Mouse (Mus musculus): ENCODE measurements at regions not wholly inside any gene's neighbourhood (a gene's known extent, or its start where the extent isn't known, plus 50 kb on each side); places are given as distances from the start of the nearest gene placed in this dataset.
A peak's percentile ranks its signal among the peaks of the same experiment; 100 is the strongest.

DNA sequence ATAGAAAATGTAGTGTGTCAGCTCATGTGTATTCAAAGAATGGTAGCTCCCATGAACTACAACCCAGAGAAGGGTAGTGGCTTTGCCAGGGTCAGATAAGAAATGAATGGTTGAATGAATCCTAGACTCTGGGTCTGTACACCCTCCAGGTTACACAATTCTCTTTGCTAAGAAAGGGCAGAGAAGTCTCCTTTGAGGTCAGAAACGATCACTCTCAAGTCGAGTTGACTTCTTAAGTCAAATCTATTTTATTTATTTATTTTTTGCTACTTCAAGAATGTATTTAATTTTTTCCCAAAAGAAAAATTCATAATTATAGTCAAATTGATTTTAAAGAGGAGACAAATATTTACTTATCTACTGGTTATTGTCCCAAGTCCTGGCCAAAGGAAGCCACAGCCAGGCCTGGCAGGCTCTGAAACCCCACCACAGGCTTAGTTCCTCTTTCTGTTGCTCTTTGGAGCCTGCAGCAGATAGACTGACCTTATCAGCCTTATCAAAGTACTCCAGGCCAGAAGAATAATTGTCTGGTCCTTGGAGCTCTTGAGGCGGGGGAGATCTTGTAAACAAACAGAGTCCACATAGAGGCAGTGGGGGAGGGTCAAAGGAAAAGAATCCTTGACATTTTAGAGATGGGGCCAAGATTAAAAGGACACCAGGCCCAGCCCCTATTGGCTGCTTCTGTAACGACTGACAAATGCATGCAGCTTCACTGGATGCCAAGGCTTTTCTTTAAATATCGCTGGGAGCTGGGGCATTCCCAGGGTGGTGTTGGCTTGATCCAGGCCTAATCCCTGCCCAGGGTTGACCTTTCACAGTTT, 104.6 kb upstream of the Jun start:
- H3K4me3 ChIP-seq (ENCODE audit: low read depth, low read length), result no peak overlapping the region
- no peak overlapping the region for H3K4me2 ChIP-seq (ENCODE audit: low read depth, low read length)
- no peaks in the 10 kb centered on the region for H3K36me3 ChIP-seq (ENCODE audit: control insufficient read depth, insufficient read depth, low read length)
- no peak for ATAC-seq (ENCODE audit: low read depth)
- peaks cover 23% of the 10 kb centered on the region for H3K4me1 ChIP-seq (ENCODE audit: control insufficient read depth, insufficient read depth, low read length)
- no peak overlapping the region for H3K27ac ChIP-seq (replicated peaks; ENCODE audit: low read depth, low read length)
- H3K27me3 ChIP-seq (replicated peaks; ENCODE audit: control insufficient read depth, insufficient read depth, low read length), result no peaks in the 10 kb centered on the region
- WGBS, result 45% methylated on average over 5 of the region's 5 CpGs
- no peak for DNase-seq (ENCODE audit: low spot score)
- no peak overlapping the region for H3K9ac ChIP-seq (ENCODE audit: low read depth, low read length)
- H3K9me3 ChIP-seq (ENCODE audit: control insufficient read depth, low read length), result no peaks in the 10 kb centered on the region

DNA sequence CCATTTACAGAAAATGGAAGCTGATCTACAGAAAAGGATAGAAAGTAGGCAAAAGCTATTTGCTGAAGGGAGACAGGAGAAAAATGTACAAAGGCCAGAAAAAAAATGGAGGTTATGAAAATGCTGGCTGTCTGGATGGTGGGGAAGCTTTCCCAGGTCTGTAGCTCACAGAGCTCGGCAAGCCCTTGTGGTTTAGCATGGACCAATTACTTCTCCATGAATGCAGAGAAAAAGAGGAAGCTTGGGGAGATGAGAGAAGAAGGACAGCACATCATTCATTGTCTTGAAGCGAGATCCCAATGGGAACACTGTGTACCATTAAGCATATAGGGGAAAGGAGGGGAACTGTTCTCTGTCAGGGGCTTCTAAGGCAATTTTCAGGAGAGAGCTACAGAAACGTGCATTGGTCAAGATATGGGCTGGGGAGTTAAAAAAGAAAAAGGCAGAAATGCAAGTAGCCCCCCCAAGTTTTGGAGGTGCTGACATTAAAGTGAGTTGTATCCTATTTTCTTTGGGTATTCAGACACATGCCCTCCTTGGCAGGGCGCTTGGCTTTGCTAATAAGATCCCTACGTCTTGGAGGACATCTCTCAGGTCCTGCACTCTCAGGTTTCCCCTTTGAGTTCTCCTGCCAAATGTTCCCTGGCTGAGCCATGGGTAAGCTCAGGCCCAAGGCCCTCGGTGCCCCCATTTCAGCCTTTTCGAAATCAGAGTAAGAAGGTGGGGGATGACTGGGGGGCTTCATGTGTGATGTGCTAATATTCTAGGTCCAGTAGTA, 105.8 kb upstream of the Jun start:
- Histone ChIP-seq H3K27me3 (replicated peaks; ENCODE audit: control insufficient read depth, insufficient read depth, low read length) (no peaks in the 10 kb centered on the region), H3K4me3 (ENCODE audit: low read depth, low read length) (no peak overlapping the region), H3K27ac (replicated peaks; ENCODE audit: low read depth, low read length) (no peak overlapping the region), H3K4me1 (ENCODE audit: control insufficient read depth, insufficient read depth, low read length) (peaks cover 23% of the 10 kb centered on the region), H3K4me2 (ENCODE audit: low read depth, low read length) (no peak overlapping the region), H3K9ac (ENCODE audit: low read depth, low read length) (no peak overlapping the region), H3K36me3 (ENCODE audit: control insufficient read depth, insufficient read depth, low read length) (no peaks in the 10 kb centered on the region), H3K9me3 (ENCODE audit: control insufficient read depth, low read length) (no peaks in the 10 kb centered on the region)
- DNase-seq (ENCODE audit: low spot score) (no peak), ATAC-seq (ENCODE audit: low read depth) (no peak)
- 66% methylated on average over 7 of the region's 7 CpGs for WGBS

DNA sequence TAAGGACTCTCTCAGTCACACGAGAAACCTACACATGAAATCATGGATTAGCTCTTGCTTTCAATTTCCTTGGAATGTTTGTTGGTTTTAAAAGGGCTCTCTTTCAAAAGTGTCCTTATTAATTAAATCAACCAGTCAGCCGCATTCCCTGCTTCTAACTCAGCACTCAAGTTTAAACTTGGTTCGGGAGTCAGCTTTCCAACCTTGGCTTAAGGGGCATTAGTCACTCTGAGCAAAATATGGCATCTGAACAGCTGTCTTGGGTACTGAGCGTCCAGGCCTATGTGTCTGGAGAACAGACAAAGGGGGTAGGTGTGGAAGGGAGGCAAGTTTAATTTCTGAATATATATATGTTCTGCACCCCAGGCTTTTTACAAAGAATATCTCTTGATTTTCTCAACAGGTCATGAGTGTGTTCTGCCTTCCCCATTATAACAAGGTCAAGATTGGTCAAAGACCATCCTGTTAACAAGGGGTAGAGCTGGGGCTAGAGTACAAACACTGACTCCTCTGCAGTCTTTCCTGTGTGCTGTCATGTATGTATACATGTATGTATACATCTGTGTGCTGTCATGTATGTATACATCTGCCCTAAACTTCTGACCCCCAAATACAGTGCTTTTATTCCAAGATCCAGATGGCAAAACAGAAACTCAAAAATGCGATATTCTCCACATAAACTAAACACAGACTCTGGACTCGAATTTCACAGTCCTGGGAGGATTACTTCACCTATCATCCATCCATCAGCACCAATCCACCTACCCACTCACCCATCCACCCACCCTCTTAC, 106.8 kb upstream of the Jun start:
- Histone ChIP-seq H3K27me3 (replicated peaks; ENCODE audit: control insufficient read depth, insufficient read depth, low read length) (no peaks in the 10 kb centered on the region), H3K4me2 (ENCODE audit: low read depth, low read length) (no peak overlapping the region), H3K27ac (replicated peaks; ENCODE audit: low read depth, low read length) (no peak overlapping the region), H3K36me3 (ENCODE audit: control insufficient read depth, insufficient read depth, low read length) (no peaks in the 10 kb centered on the region), H3K4me1 (ENCODE audit: control insufficient read depth, insufficient read depth, low read length) (peaks cover 16% of the 10 kb centered on the region), H3K9me3 (ENCODE audit: control insufficient read depth, low read length) (no peaks in the 10 kb centered on the region), H3K9ac (ENCODE audit: low read depth, low read length) (no peak overlapping the region), H3K4me3 (ENCODE audit: low read depth, low read length) (no peak overlapping the region)
- ATAC-seq (ENCODE audit: low read depth), result no peak
- DNase-seq (ENCODE audit: low spot score), result peak; percentile 71
- WGBS, result 38% methylated on average over 6 of the region's 6 CpGs

DNA sequence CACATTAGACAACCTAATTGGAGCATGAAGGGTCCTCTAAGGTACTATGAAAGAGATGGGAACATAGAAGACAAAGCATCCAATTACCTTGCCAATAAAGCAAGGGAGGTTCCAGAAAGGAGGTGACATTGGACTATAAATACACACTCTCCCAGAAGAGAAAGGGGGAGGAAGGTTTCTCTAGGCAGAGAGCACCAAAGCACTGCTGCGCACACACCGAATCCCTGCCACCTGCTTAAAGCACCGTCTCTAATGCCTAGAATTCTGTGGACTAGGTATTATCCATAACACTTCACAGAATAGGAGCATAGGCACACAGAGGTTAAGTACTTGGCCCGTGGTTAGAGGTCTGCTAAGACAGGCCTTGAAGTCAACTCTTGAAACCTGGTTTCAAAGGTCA, 107.8 kb upstream of the Jun start:
- Histone ChIP-seq H3K36me3 (ENCODE audit: control insufficient read depth, insufficient read depth, low read length) (no peaks in the 10 kb centered on the region), H3K9me3 (ENCODE audit: control insufficient read depth, low read length) (no peaks in the 10 kb centered on the region), H3K27ac (replicated peaks; ENCODE audit: low read depth, low read length) (no peak overlapping the region), H3K27me3 (replicated peaks; ENCODE audit: control insufficient read depth, insufficient read depth, low read length) (no peaks in the 10 kb centered on the region), H3K4me1 (ENCODE audit: control insufficient read depth, insufficient read depth, low read length) (peaks cover 9% of the 10 kb centered on the region; the same call in 1 of the 2 replicates), H3K9ac (ENCODE audit: low read depth, low read length) (no peak overlapping the region), H3K4me2 (ENCODE audit: low read depth, low read length) (no peak overlapping the region), H3K4me3 (ENCODE audit: low read depth, low read length) (no peak overlapping the region)
- WGBS, result 78% methylated on average over 4 of the region's 4 CpGs
- no peak for DNase-seq (ENCODE audit: low spot score)
- ATAC-seq (ENCODE audit: low read depth), result no peak

DNA sequence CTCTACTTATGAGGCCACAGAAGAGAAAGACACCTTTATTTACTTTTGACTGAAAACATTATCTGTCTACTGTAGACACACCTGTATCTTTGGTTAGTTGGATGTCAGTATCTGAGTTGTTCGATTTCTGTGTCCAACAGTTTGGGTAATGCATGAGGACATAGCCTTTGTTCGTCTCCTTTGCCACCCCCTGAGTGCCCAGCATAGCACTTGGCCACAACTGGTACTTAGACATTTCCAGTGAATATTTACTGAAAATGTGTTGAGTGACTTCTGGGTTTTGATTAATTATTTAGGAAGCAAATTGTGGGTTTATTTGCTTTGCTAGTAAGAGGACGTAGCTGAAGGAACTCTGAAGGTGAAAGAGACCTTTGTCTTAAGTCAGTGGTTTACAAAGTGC, 108.4 kb upstream of the Jun start:
- Histone ChIP-seq H3K27ac (replicated peaks; ENCODE audit: low read depth, low read length) (peak overlapping the region; percentile 92), H3K9me3 (ENCODE audit: control insufficient read depth, low read length) (no peaks in the 10 kb centered on the region), H3K36me3 (ENCODE audit: control insufficient read depth, insufficient read depth, low read length) (no peaks in the 10 kb centered on the region), H3K4me1 (ENCODE audit: control insufficient read depth, insufficient read depth, low read length) (peaks cover 9% of the 10 kb centered on the region; the same call in 1 of the 2 replicates), H3K4me2 (ENCODE audit: low read depth, low read length) (peak overlapping the region; percentile 73), H3K4me3 (ENCODE audit: low read depth, low read length) (peak overlapping the region; percentile 52), H3K27me3 (replicated peaks; ENCODE audit: control insufficient read depth, insufficient read depth, low read length) (no peaks in the 10 kb centered on the region), H3K9ac (ENCODE audit: low read depth, low read length) (peak overlapping the region; percentile 81; the same call in 1 of the 2 replicates)
- DNase-seq (ENCODE audit: low spot score), result no peak
- ATAC-seq (ENCODE audit: low read depth), result no peak
- WGBS, result 79% methylated on average over 3 of the region's 3 CpGs

DNA sequence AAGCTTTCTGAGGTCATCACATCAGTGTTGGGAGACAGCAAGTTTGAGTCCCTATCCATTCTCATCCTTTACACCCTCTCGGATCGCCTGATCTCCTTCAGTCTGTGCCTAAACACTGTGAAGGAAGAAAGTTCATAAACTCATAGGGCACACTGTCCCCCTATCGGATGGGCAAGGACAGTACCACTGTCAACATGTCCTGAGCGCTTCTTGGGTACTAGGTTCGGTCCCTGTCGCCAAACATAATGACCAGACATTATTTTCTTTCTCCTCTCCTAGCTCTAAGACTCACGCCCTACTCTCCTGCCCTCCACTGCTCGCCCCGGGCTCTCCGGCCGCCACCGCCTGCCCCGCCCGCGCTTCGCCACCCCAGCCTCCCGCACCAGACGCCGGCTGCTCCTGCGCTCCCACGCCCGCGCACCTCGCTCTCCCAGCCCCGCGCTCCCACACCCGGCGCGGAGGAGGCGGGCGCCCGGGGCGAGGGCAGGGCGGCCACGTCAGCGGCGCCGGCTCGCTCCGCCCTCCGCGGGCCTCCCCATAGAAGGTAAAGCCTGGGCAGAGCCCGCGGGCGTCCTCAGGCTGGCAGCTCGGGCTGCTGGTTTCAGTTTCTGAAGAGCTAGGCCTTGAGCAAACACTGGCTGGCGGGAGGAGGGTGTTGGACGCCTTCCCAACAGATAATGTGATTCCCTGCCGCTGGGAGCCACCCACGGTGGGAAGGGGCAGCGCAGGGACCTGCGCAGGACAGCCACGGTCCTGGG, 109.1 kb upstream of the Jun start:
- H3K4me3 ChIP-seq (ENCODE audit: low read depth, low read length), result peak overlapping the region; percentile 52
- DNase-seq (ENCODE audit: low spot score), result peak; percentile 96
- no peaks in the 10 kb centered on the region for H3K9me3 ChIP-seq (ENCODE audit: control insufficient read depth, low read length)
- peak overlapping the region; percentile 73 for H3K4me2 ChIP-seq (ENCODE audit: low read depth, low read length)
- H3K27me3 ChIP-seq (replicated peaks; ENCODE audit: control insufficient read depth, insufficient read depth, low read length), result no peaks in the 10 kb centered on the region
- peak overlapping the region; percentile 92 for H3K27ac ChIP-seq (replicated peaks; ENCODE audit: low read depth, low read length)
- ATAC-seq (ENCODE audit: low read depth), result peak; percentile 95
- H3K4me1 ChIP-seq (ENCODE audit: control insufficient read depth, insufficient read depth, low read length), result peaks cover 9% of the 10 kb centered on the region; the same call in 1 of the 2 replicates
- H3K36me3 ChIP-seq (ENCODE audit: control insufficient read depth, insufficient read depth, low read length), result no peaks in the 10 kb centered on the region
- 2% methylated on average over 32 of the region's 53 CpGs for WGBS
- peak overlapping the region; percentile 81 for H3K9ac ChIP-seq (ENCODE audit: low read depth, low read length)

DNA sequence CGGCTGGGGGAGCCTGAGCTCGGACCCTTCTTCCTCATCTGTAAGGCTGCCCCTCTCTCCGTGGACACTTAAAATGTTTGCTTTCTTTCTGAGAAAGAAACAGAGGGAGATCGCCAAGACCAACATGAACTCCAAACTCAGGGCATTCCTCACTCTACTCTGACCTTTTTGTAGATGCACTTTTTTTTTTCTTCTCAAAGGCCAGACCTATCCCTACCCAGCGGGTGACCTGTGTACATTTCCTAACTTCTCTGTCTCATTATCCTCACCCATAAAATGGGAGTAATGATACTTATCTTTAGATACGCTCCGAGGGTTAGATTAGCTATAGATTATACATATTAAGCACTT, 109.6 kb upstream of the Jun start:
- Histone ChIP-seq H3K9me3 (ENCODE audit: control insufficient read depth, low read length) (no peaks in the 10 kb centered on the region), H3K9ac (ENCODE audit: low read depth, low read length) (peak overlapping the region; percentile 81), H3K27me3 (replicated peaks; ENCODE audit: control insufficient read depth, insufficient read depth, low read length) (no peaks in the 10 kb centered on the region), H3K4me2 (ENCODE audit: low read depth, low read length) (peak overlapping the region; percentile 73), H3K4me3 (ENCODE audit: low read depth, low read length) (peak overlapping the region; percentile 52), H3K36me3 (ENCODE audit: control insufficient read depth, insufficient read depth, low read length) (no peaks in the 10 kb centered on the region), H3K27ac (replicated peaks; ENCODE audit: low read depth, low read length) (peak overlapping the region; percentile 92), H3K4me1 (ENCODE audit: control insufficient read depth, insufficient read depth, low read length) (peaks cover 9% of the 10 kb centered on the region; the same call in 1 of the 2 replicates)
- no peak; the same call in 1 of the 2 replicates for ATAC-seq (ENCODE audit: low read depth)
- WGBS, result 20% methylated on average over 7 of the region's 7 CpGs
- no peak for DNase-seq (ENCODE audit: low spot score)

Measured in embryonic facial prominence, embryonic 14.5 days (tissue).